Mouse (Mus musculus) heart, embryonic 16.5 days (tissue): ENCODE measurements around the gene Hoxc10. TPM values are rescaled to one million over a fixed set of nuclear protein-coding genes. Genes with fewer than 3 reads are reported as not detected.
A peak's percentile ranks its signal among the peaks of the same experiment; 100 is the strongest.

Experiments used
- ATAC-seq: fragments of 200-750 bp; cut with Nextera tagmentation; replicated peaks from 2 replicates; pipeline ENCODE4 v1.8.0; 2017; ENCODE audit warnings: moderate number of reproducible peaks; ENCODE audit not compliant: insufficient read depth, low FRiP score; ENCODE audit errors: extremely low read depth
- H3K27ac ChIP-seq: fragments of 300-500 bp; sonication (generic); 2 replicates; pipeline ENCODE4 v1.5.1; 2014; ENCODE audit warnings: mild to moderate bottlenecking, low read length, control low read depth, moderate library complexity
- H3K27me3 ChIP-seq: fragments of 300-500 bp; sonication (generic); 2 replicates; pipeline ENCODE4 v1.6.1; 2014; ENCODE audit warnings: low read length, mixed read lengths; ENCODE audit not compliant: control insufficient read depth, insufficient read depth
- H3K36me3 ChIP-seq: fragments of 300-500 bp; sonication (generic); 2 replicates; pipeline ENCODE4 v1.6.1; 2014; ENCODE audit not compliant: control insufficient read depth, insufficient read depth
- H3K4me1 ChIP-seq: fragments of 300-500 bp; sonication (generic); 2 replicates; pipeline ENCODE4 v1.6.1; 2014; ENCODE audit warnings: low read length, mixed read lengths; ENCODE audit not compliant: control insufficient read depth, insufficient read depth
- H3K4me2 ChIP-seq: fragments of 300-500 bp; sonication (generic); 2 replicates; pipeline ENCODE4 v1.6.1; 2014; ENCODE audit warnings: low read depth, mild to moderate bottlenecking, control low read depth, low read length
- H3K4me3 ChIP-seq: fragments of 300-500 bp; sonication (generic); 2 replicates; pipeline ENCODE4 v1.5.1; 2014; ENCODE audit warnings: mild to moderate bottlenecking, control low read depth, low read length
- H3K9ac ChIP-seq: fragments of 300-500 bp; sonication (generic); 2 replicates; pipeline ENCODE4 v1.6.1; 2014; ENCODE audit warnings: low read length, control low read depth
- H3K9me3 ChIP-seq: fragments of 300-500 bp; sonication (generic); replicated peaks from 2 replicates; pipeline ENCODE4 v1.6.1; 2016; ENCODE audit warnings: low read length; ENCODE audit not compliant: control insufficient read depth
- WGBS: fragments of 180-500 bp; shearing (Covaris S2); extraction: QIAGEN DNeasy Blood & Tissue Kit; methylation state at CpG from one replicate; pipeline ENCODE4 v1.1.7; 2014; 5-methylcytosine and 5-hydroxymethylcytosine counted together
- microRNA counts: library from miRNA; unstranded; fragments of <30 nt; microRNA quantifications from one replicate; lab custom pipeline; 2016
- microRNA-seq: library from miRNA; unstranded; fragments of <30 nt; microRNA quantifications from one replicate; pipeline ENCODE4, GENCODE M21; 2017
- polyA plus RNA-seq: library from polyadenylated mRNA; unstranded; fragments of >200 nt; fragmentation: Nextera tagmentation; extraction: Ambion mirVana; gene quantifications from 2 replicates; pipeline ENCODE4 v1.2.1, GENCODE M21; 2015

The Hoxc10 gene
- polyA plus RNA-seq, 1 experiment from 2014 or later = not detected

- H3K4me2 ChIP-seq = no peak overlapping the region
- 6% methylated on average over 19 of the region's 19 CpGs for WGBS
- H3K27me3 ChIP-seq = peaks cover 98% of the 10 kb centered on the region
- no peak for ATAC-seq
- H3K4me3 ChIP-seq = no peak overlapping the region
- H3K9me3 ChIP-seq = no peaks in the 10 kb centered on the region
- no peaks in the 10 kb centered on the region; the same call in 1 of the 2 replicates for H3K4me1 ChIP-seq
- H3K9ac ChIP-seq = no peak overlapping the region
- H3K36me3 ChIP-seq = no peaks in the 10 kb centered on the region
- H3K27ac ChIP-seq = no peak overlapping the region
Measured at GRCm38 (mm10) chr15:103015406-103016166, 49.0 kb downstream of the Hoxc10 start.

GRCm38 (mm10) chr15:103018636-103019035 lies 52.0 kb downstream of the Hoxc10 start, which contains the start of gene Hoxc4:
Gene Hoxc4 (plus strand): TSS chr15:103018934.
- no peak within 1 kb of the TSS for H3K27ac ChIP-seq
- no peak within 1 kb of the TSS for H3K9ac ChIP-seq
- peaks cover 96% of the 10 kb centered on the region for H3K27me3 ChIP-seq
- no peaks in the 10 kb centered on the region for H3K36me3 ChIP-seq
- no peaks in the 10 kb centered on the region; the same call in 1 of the 2 replicates for H3K4me1 ChIP-seq
- ATAC-seq = no peak
- H3K4me2 ChIP-seq = no peak within 1 kb of the TSS
- H3K4me3 ChIP-seq = no peak within 1 kb of the TSS
- H3K9me3 ChIP-seq = no peaks in the 10 kb centered on the region
- 19% methylated on average over 9 of the region's 9 CpGs for WGBS

- WGBS = under 1% methylated on average over 8 of the region's 8 CpGs
Measured at GRCm38 (mm10) chr15:103020899-103021418, 54.4 kb downstream of the Hoxc10 start.

More at GRCm38 (mm10) chr15:103020899-103021418, 54.4 kb downstream of the Hoxc10 start:
- Histone ChIP-seq H3K27ac (no peak overlapping the region), H3K4me1 (no peaks in the 10 kb centered on the region), H3K9ac (no peak overlapping the region), H3K9me3 (no peaks in the 10 kb centered on the region), H3K4me2 (no peak overlapping the region), H3K36me3 (no peaks in the 10 kb centered on the region), H3K4me3 (no peak overlapping the region), H3K27me3 (peaks cover 95% of the 10 kb centered on the region)
- ATAC-seq = no peak

MicroRNAs encoded within 50 kb of the gene (microRNA counts, 519-probe panel; counts per million panel counts)
- microRNA mmu-miR-615-3p (lab: Ali Mortazavi, UCI) (not detected), microRNA mmu-miR-615-5p (lab: Ali Mortazavi, UCI) (not detected)

Small RNA genes lying within 50 kb of the gene (microRNA-seq; reads per million reads assigned to microRNA genes)
- gene Mir196a-2 = 13.2 reads per million, percentile 30 among the genes with 10 or more reads in this experiment
- 46.5 reads per million, percentile 43 among the genes with 10 or more reads in this experiment for gene Mir615

Other genes with a start within 250 kb of the Hoxc10 start
- gene Calcoco1, start 244.6 kb upstream of the Hoxc10 start, polyA plus RNA-seq = 84.4 and 85.7 TPM in 2 replicates
- not detected in 2 replicates for gene Hoxc13, start 45.7 kb upstream of the Hoxc10 start, polyA plus RNA-seq
- gene Hoxc12, start 30.0 kb upstream of the Hoxc10 start, polyA plus RNA-seq = not detected in 2 replicates
- not detected in 2 replicates for gene Hoxc11, start 12.4 kb upstream of the Hoxc10 start, polyA plus RNA-seq
- gene Hoxc5, start 647 bp downstream of the Hoxc10 start, polyA plus RNA-seq = 0.11 and 0.14 TPM in 2 replicates
- gene Hoxc9, start 9.6 kb downstream of the Hoxc10 start, polyA plus RNA-seq = not detected in 2 replicates
- gene Hoxc8, start 23.8 kb downstream of the Hoxc10 start, polyA plus RNA-seq = not detected in 2 replicates
- 0.16 TPM in 1 of 2 replicates, not detected in the other for gene Hoxc6, start 31.5 kb downstream of the Hoxc10 start, polyA plus RNA-seq
- 0.45 TPM in 2 replicates for gene Hoxc4, start 52.1 kb downstream of the Hoxc10 start, polyA plus RNA-seq
- 14.9 and 17.1 TPM in 2 replicates for gene Smug1, start 200.3 kb downstream of the Hoxc10 start, polyA plus RNA-seq